Mouse (Mus musculus) megakaryocyte, embryonic 14.5 days (primary cell): ENCODE data around the gene Scnn1a.

ENCODE experiments used
- FLI1 ChIP-seq: IDR thresholded peaks from 2 replicates; pipeline ENCODE4 v1.6.1; 2012; ENCODE audit warnings: low read length, inconsistent platforms, mixed read lengths
- GATA1 ChIP-seq: IDR thresholded peaks from 3 replicates; pipeline ENCODE4 v1.6.1; 2012; ENCODE audit warnings: mixed read lengths, low read length, inconsistent platforms, borderline replicate concordance

DNA sequence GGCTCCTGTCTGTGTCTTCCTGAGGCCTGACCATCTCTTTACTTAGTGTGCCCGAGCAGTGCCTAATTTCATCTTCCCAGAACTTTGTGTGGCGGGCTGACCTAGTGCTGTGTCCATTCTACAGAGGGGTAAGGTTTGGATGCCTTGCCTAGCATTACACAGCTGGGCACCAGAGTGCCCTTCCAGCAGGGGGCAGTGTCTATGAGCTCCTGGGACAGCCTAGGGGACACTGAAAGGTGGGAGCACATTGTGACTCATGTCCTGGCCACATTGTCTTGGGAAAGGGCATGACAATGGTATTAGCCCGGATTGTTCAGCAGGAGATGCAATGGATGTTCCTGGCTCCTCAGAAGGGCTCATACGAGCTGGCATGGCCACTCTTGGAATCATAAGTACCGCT, 7.8 kb downstream of the Scnn1a start:
- TF ChIP-seq FLI1 (no peak), GATA1 (no peak)
